Mouse (Mus musculus) splenic B cell, adult 2 months (primary cell): Measurements from ENCODE around the gene 9130409I23Rik.
"Not testable (repeated sequence)": the region's sequence is repeated elsewhere in the genome, so short reads cannot be mapped to it uniquely, and the experiment has no call there.

Experiments used
- DNase-seq: peaks from one replicate; pipeline ENCODE4 v3.0.0-alpha.2; 2011; ENCODE audit warnings: low read depth, low spot score
- H3K27me3 ChIP-seq: 2 replicates; pipeline ENCODE4 v1.6.1; 2012; ENCODE audit warnings: mild to moderate bottlenecking, low read length, moderate library complexity, mixed read lengths; ENCODE audit not compliant: control insufficient read depth, poor library complexity, insufficient read depth, severe bottlenecking
- H3K36me3 ChIP-seq: 2 replicates; pipeline ENCODE4 v1.6.1; 2012; ENCODE audit warnings: mild to moderate bottlenecking, low read length, moderate library complexity, mixed read lengths; ENCODE audit not compliant: control insufficient read depth, poor library complexity, insufficient read depth, severe bottlenecking

Gene 9130409I23Rik

DNA sequence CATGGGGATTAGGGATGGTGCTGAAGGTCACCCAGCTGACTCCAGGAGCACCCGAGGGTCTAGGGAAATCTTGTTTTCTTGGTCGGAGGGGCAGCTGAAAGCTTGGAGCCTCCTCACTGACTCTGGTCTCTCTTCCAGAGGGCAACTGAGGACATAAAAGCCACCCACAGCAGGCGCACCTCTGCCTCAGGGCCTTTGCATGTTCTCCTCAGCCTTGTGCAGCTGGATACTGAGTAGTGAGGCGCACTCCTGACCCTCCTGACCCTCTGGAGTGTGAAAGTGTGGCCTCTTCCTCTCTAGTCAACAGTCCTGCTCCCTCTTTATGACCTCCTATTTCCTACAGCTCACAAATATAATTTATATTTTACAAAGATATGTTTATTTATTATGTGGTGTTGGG, 35.0 kb upstream of the 9130409I23Rik start:
- H3K36me3 ChIP-seq: no peaks in the 10 kb centered on the region; the same call in 1 of the 2 replicates
- no peaks in the 10 kb centered on the region for H3K27me3 ChIP-seq
- DNase-seq: peak; percentile 28

DNA sequence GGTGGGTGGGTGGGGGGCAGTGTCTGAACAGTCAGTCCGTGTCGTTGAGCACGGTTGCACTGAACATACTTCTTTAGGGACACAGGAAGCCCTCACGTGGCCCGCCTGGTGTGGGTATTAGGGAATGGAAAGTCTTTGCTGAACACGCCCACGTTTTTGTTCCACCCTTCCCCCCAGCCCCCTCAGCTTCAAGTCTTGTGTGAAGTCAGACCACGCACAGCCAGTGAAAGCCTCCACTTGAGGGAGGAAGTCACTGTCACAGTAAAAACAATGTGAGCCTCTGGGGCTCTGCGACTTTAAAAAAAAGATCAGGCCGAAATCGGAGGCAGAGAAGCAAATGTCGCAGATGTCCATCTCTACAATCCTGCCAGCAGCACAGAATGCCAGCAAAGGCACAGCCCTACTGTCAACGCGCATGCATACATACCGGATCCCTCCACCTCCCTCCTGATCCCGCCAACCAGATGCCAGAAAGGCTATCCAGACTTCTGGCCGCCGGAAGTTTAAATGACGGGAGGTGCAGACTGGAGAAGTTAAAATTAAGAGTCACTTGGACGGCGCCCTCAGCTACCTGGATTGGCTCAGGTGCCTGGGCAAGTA, 34.4 kb upstream of the 9130409I23Rik start:
- Histone ChIP-seq H3K27me3 (no peaks in the 10 kb centered on the region), H3K36me3 (no peaks in the 10 kb centered on the region)
- peak; percentile 94 for DNase-seq

DNA sequence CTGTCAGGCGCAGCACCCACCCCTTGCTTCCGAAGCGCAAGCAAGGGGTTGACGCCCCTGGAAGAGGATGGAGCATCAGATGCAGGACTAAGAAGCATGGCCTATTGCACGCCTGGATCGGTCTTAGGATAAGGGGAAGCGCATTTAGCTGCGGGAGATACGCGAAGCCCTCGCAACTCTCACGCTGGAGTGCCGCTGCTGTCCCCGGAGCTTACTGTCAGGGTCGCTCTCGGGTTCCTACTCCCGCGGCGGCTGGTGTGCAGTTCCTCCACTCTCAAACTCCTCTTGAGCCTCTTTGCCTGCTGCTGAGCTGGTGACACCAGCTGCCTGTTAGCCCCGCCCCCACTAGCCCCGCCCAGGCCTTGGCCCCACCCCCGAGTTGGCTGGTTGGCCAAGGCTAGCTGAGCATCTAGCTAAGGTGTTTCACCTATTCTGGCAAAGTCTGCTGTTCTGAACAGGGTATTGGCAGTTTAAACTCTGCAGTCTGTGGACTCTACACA, 33.8 kb upstream of the 9130409I23Rik start:
- no peaks in the 10 kb centered on the region for H3K27me3 ChIP-seq
- peak; percentile 93 for DNase-seq
- no peaks in the 10 kb centered on the region for H3K36me3 ChIP-seq

DNA sequence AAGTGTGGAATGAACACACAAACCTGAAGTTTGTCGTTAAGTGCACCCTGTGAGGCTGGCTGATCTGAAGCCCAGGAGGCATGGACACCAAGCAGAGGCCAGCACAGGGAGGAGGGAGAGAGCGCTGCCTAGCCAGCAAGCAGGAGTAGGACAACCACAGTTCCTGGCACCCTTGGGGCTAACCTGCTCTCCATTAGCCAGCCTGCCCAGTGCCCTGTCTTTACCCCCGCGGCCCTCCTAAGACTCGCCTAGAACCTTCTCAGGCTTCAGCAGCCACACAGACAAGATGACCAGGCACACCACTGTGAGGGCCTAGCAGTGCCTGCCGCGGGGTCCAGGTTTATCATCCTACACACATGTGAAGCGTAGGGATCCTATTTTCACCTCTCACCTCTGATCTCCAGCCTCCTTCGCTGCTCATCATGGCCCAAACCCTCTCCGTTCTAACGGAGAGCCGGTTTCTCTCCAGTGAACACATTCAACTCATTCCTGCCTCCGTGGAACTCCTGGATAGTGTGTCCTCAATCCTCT, 33.1 kb upstream of the 9130409I23Rik start:
- Histone ChIP-seq H3K36me3 (no peaks in the 10 kb centered on the region), H3K27me3 (no peaks in the 10 kb centered on the region)
- no peak for DNase-seq

DNA sequence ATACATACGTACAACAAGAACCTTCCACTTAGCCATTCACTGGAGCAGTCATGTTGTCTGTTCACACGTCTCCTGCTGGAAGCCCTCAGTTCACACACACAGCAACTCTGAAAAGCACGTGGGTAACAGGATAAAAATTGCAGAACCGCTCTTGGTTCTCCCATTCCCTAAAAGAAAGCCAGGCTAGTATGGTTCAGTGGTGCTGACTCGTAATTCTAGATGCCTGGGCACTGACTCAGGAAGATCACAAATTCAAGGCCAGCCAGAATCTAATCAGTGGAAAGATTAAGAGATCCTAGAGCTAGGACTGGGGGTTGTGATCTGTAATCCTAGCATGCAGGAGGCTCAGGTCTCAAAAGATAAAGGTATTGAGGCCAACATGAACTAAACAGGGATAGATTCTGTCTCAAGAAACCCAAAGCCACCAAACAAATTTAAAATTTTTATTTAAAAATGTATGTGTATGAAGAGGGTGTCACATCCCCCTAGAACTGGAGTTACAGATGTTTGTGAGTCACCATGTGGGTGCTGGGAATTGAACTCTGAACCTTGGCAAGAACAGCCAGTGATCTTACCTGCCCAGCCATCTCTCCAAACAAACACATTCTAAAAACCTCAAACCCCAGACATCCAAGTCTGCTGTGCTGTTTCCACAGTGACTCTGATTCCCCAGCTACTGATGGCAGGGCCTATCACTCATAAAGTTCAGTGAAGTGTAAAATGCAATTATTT, 30.1 kb upstream of the 9130409I23Rik start, which contains the start of gene Ephx1:
Gene Ephx1 (minus strand): TSS at position 149 of the 732 bp plus-strand sequence.
- H3K36me3 ChIP-seq: no peaks in the 10 kb centered on the region
- no peaks in the 10 kb centered on the region for H3K27me3 ChIP-seq
- no peak for DNase-seq

DNA sequence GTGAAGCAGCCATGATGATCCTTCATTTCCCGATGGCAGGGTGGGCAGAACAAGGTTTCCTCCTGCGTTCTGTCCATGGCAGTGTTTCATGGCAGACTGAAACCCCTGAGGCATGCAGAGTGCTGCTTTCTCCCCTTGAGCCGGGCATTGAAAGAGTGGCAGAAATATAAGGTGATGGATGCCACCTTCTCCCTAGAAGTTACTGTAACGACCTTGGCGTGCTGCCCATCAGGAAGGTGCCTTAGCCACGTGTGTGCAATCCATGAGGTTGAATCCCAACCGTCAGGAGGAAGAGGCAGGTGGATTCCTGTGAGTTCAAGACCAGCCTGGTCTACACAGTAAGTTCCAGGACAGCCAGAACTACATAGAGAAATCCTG, 29.6 kb upstream of the 9130409I23Rik start:
- H3K27me3 ChIP-seq: no peaks in the 10 kb centered on the region
- no peak for DNase-seq
- no peaks in the 10 kb centered on the region for H3K36me3 ChIP-seq

DNA sequence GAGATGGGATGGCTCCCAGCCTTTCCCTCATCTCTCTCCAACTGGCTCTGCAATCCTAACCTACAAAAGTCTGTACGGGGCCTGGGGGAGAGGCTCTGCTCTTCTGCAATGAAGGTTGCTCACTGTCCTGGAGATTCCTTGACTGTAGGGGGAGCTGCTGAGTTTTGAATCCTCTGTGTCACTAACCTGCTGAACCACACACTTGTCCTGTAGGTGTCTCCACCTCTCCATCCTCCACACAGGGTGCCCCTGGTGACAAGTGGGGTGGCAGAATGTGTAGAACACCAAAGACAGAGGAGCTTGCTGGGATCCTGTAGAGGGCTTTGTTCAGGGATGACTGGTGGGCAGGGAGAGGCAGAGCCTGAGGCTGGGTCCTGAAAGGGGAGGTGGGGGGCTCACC, 28.8 kb upstream of the 9130409I23Rik start:
- Histone ChIP-seq H3K36me3 (no peaks in the 10 kb centered on the region), H3K27me3 (no peaks in the 10 kb centered on the region)
- DNase-seq: peak; percentile 93

DNA sequence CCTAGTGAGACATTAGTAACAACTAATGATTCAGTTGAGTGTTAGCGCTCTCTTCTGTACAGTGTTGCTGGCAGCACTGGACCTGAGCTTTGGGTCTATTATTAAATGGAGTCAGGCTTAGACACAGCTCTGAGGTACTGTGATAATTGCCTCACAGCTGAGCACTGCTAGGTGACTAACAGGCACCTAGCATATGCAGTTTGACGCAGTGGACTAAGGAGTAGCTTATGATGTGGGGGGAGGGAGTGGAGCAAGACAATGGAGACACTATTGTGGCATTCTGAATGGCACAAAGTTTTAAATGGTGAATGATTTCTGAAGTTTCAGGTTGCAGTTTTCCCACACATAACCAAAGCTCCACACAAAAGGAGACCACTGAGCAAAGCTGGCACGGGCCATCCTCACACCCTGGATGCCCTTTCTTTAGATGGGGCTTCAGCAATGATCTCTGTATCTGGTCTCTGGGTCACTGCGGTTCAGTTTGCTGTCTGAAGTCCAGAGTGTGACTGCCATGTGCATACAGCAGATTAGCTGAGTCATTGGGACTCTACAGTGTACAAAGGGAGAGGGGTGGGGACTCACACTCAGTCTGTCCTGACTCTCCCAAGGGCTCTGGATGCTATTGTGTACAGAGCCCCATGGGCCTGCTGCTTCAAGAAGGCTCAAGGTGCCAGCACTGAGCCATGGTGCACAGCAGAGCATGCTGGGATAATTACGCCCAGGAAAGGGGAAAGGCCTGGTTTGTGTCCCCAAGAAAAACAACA, 15.8 kb upstream of the 9130409I23Rik start:
- not testable (repeated sequence) for H3K27me3 ChIP-seq, H3K36me3 ChIP-seq, DNase-seq

DNA sequence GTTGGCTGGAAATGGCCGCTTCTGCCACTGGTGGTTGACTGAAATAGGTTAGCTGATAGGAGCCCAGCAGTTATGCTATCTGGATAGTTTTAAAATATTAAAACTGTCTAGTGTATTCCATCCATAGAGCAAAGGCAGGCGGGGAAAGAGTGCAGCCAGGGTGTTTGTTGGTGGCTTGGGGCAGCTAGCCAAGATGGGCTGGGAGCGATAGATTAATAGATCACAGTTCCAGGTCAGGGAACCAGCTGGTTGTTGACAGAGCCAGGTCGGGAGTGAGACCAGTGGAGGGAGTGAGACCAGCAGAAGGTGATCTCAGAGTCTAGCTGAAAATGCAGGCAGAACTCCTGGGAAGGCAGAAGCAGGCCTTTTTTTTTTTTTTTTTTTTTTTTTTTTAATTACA, 13.4 kb upstream of the 9130409I23Rik start:
- Histone ChIP-seq H3K27me3 (no peaks in the 10 kb centered on the region), H3K36me3 (no peaks in the 10 kb centered on the region)
- no peak for DNase-seq

DNA sequence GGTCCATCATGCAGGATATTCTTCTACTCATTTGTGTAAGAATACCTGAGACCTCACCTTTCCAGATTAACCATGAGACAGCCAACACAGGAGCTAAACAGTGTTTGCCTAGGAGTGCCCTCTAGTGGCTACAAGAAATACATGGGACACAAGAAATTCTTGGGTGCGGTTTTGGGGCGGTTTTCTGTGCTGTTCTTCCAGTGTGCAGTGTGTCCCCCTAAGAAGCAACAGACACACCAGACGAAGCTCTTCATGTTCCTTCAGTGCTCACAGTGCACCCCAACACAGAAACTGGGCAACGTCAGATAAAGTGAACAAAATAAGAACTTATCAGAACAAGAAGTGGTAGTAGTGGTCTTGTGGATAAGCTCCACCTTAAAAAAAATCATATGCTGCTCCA, 11.4 kb upstream of the 9130409I23Rik start:
- peak; percentile 82 for DNase-seq
- Histone ChIP-seq H3K36me3 (no peaks in the 10 kb centered on the region), H3K27me3 (no peaks in the 10 kb centered on the region)

DNA sequence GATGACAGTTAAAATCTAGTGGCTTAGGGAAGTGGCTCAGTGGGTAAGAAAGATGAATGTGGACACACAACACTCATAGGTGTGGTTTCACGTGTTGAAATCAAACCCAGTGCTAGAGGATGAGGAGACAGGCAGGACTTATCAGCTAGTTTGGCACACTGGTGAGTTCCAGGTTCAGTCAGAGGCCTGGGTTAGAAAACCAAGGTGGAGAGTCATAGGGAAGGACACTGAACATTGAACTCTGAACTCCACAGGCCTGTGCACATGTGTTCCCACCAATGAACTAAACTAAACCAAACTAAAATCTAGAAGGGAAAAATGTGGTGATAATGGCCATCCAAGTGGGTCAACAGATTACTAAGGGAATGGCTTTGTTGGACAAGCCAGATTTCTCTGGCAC, 3.5 kb upstream of the 9130409I23Rik start:
- no peak for DNase-seq
- Histone ChIP-seq H3K27me3 (no peaks in the 10 kb centered on the region), H3K36me3 (no peaks in the 10 kb centered on the region)

DNA sequence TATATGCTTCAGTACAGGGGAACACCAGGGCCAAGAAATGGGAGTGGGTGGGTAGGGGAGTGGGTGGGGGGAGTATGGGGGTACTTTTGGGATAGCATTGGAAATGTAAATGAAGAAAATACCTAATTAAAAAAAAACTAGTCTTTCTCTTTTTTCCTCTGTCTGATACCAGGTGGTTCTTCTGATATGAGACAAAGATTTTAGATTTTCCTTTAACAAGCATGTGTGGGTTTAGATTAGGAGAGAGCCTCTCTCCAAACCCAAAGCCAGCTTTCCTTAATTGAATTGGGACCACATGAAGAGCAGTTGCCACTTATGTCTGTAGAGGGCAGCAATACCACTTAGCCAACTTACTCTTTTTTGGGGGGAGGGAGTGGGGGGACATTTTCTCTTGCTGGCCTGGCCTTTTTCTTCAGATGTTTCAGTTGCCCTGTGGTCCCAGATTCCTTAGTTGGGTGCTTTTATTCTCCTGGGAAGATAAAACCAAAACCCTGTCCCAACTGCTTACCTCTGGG, 1.7 kb upstream of the 9130409I23Rik start:
- Histone ChIP-seq H3K27me3 (no peaks in the 10 kb centered on the region), H3K36me3 (no peaks in the 10 kb centered on the region)
- DNase-seq: peak; percentile 11

DNA sequence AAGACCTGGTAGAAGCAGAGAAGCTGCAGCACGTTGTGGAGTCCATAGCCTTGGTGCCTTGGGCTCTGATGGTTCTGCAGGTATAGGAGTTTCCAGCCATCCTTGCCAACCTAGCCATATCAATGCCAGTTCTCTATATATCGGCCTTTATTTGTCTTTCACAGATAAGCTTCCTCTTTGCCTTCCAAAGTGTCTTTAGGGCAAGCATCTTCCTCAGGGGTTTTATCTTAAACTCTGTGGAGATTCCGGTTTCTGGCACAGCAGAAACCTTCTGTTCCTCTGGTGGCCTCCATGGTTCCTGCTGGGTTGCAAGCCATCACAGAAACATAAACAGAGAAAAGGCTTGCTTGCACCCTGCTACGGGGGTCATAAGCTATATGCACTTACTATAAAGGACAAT, 1.9 kb downstream of the 9130409I23Rik start:
- DNase-seq: no peak
- no peaks in the 10 kb centered on the region for H3K27me3 ChIP-seq
- H3K36me3 ChIP-seq: no peaks in the 10 kb centered on the region

DNA sequence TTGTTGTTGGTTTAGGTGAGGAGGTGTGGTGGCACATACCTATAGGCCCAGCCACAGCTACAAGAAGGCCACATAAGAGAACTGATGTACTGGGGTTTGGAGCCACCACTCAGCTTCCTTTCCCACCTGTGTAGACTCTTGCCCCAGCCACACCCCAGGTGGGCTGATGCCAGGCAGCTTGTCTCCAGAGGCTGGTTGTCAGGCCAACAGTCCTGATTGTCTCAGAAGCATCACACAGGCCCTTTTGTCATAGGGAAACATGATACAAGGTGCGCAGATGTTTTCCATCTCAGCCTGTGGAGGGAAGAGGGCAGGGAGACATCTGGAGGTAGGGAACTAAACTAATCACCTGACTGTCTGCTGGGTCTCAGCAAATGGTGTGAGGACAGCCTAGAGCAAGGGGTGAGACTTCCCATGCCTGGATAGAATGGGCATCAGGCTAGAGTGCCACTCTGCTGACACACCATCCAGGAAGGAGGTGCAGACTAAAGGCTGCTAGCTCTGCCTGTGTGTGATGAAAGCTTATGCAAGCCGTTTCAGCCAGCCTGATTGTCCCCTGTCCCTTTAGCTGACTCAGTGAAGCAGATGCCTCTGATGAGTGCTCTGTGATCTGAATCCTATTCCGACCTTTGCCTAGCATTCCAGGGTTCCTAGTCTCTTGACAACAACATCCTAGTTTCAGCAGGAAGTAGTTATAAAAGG, 10.9 kb downstream of the 9130409I23Rik start:
- no peak for DNase-seq
- Histone ChIP-seq H3K36me3 (no peaks in the 10 kb centered on the region), H3K27me3 (no peaks in the 10 kb centered on the region)
